Mouse (Mus musculus) adrenal gland, adult 8-10 months (tissue): Measurements from ENCODE around the gene Aes. TPM values are rescaled to one million over a fixed set of nuclear protein-coding genes. Genes with fewer than 3 reads are reported as not detected.

Experiments used
- DNase-seq: peaks from one replicate; pipeline ENCODE4 v3.0.0; 2022
- total RNA-seq, 4 experiments: library from RNA; stranded (reverse); gene quantifications; 2 replicates each; pipeline ENCODE4 v1.2.4; 2022

The Aes gene
- total RNA-seq, 4 experiments from 2014 or later: 989 to 1,424 (median 1,166) TPM

DNA sequence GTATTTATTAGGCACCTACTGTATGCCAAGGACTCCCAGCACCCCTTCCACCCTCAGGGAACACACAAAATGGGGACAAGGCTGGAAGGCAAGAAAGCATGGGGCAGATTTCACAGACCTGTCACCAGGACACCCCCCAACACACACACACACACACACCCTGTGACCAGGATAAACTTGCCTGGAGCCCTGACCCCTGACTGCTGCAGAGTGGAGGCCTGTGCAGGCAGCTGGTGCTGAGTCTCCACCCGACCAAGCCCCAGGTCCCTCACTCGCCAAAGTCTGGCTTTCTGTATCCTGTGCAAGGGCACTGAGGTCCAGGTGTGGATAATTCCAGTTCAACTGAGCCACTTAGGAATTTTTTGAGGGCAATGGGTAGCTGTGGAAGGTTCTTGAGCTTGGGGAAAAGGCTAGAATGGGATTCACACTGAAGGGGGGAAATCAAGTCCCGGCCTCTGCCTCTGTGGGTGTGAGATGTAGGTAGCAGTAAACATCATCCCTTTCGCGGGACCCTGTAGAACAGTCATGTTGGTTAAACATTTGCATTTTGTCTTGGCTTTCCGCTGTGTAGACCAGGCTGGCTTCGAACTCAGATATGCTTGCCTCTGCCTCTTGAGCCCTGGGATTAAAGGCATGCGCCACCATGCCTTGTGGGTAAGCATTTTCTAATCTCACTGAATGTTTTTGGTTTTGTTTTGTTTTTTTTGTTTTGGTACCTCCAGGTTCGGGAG, 10.4 kb downstream of the Aes start:
- DNase-seq: no peak

- no peak for DNase-seq
Measured at GRCm38 (mm10) chr10:81570238-81570800, 11.0 kb downstream of the Aes start.

DNA sequence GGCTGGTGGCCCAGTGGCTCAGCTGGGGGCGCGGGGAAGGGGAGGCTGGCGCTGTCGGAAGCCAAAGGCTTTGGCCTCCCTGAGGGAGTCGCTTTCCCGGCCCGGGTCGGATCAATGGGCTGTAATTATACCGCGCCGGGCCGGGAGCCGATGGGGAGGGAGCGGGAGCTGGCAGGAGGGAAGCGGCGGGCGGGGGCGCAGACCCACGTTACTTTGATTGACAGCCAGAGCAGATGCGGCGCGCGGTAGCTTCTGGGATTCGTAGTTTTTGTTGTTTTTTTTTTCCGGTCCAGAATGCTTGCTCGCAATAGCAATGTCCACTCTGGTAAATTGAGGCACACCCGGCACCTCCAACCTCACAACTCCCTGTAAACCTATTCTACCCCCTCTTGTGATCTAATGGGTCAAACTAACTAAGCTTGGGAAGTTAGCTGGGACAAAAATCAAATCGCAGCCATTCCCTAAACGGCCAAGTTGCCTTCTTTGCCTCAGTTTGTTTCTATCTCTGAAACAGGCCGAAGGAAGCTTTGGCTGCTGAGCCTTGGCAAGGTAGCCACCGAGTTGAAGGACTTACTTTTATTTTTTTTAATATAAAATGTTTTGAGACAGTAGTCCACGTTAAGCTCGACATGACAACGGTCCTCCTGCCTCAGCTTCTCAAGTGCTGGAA, 11.7 kb downstream of the Aes start:
- DNase-seq: peak; percentile 90

DNA sequence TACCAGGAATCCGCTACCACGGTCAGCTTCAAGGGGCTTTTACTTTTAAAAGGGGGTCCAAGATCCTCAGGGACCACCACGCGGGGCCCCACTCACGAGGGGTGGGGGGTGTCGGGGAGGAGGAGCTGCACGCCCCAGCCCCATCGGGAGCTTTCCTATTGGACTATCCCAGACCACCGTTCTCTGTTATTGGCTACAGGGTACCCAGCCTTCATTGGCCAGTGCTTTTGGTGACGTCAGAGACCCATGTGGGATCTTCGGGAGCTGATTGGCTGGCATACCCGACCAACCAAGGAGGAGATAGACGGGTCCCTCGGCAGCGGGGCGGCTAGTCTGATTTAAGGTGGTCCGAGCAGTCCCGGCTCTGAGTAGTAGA, 12.2 kb downstream of the Aes start:
- DNase-seq: peak; percentile 99

DNA sequence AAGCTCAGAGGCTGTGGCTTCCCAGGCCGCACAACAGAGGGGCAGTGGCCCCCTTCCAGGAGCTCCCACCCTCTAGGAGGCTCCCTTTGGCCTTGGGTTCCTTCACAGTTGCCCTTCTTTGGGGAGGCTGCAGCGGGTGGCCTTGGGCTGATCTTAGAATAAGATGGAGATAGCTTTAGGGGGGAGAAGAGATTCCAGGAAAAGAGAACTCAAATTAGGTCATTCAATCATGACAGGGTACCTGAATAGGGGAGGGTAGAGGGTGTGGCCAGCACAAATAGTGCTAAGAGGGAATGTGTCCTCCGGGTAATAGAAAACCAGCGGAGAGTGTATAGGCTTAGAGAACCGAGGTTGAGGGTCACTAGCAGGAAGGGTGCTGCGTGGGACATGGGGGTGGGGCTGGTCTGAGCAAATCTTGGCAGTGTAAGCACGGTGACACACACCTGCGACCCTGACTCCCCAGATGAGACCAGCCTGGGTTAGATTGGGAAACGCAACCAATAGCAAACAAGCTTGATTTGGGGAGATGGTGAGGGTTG, 12.9 kb downstream of the Aes start:
- DNase-seq: peak; percentile 73

GRCm38 (mm10) chr10:81572975-81573374, 13.7 kb downstream of the Aes start:
- peak; percentile 15 for DNase-seq

- DNase-seq: peak; percentile 40
Measured at GRCm38 (mm10) chr10:81574081-81575056, 15.1 kb downstream of the Aes start, which contains the start of gene Tle2. Gene Tle2 (plus strand): TSS chr10:81574561.

DNA sequence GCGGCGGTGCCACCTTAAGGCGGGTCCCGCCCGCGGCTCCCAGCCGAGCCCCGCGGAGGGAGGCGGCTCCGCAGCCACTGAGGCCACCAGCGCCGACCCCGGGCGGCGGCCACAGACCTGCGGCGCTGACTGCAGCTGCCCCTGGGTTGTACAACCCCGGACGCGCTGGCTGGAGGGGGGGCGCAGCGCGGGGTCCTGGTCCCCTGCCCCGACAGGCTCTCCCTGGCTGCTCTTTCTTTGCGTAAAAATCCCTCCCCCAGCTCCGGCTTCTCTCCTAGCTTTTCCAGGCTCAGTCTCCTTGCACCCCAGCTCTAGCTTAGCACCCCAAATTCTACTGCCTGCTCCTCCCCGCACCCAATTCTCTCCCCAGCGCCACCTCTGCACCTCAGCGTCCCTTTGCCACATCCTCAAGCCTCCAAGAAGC, 15.9 kb downstream of the Aes start:
- peak; percentile 36 for DNase-seq

- DNase-seq: peak; percentile 40
Measured at GRCm38 (mm10) chr10:81575695-81576094, 16.4 kb downstream of the Aes start.

DNA sequence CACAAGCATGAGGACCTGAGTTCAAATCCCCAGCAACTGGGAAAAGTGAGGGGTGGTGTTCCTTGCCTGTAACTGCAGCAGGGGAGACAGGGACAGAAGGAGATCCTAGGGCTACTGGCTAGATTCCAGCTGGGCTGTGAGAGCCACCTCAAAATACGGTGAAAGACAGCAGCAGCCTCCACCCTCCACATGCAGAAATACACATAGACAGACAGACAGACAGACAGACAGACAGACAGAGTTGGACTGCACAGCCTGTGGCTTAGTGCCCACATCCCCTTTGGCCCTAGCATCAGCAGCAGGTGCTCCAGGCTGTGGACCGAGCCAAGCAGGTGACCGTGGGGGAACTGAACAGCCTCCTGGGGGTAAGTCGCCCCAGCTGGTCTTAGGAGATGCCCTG, 20.7 kb downstream of the Aes start:
- no peak for DNase-seq

- DNase-seq: no peak
Measured at GRCm38 (mm10) chr10:81580441-81581070, 21.3 kb downstream of the Aes start.

DNA sequence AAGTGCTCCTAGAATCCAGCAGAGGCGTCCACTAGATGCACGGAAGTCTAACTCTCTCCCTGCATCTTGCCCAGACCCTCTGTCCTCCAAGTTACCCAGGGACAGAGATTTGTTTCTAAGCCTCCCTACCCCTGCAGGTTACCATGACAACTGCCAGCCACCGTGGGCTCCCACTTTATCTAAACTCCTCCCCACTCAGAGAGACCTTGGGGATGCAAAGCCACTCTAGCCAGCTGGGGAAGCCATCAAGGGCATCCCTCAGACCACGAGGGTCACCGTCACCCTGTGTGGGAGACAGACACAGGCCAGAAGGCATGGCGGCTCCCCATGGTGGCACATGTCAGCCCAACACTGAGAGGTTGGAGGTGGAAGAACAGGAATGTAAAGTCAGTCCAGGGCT, 24.1 kb downstream of the Aes start:
- DNase-seq: no peak

DNA sequence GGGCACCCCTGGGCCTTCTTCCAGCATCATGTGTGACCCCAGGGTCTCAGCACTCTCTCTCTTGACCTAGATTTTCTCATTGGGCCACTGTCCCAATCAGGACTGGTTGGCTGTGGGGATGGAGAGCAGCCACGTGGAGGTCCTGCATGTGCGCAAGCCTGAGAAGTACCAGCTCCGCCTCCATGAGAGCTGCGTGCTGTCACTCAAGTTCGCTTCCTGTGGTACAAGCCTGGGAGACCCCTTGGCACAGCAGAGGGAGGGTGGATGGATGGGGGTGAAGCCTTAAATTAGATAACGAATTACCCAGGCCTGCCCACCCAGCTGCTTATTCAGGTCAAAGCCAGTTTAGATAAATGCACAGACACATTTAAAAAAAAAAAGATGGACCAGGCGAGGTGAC, 29.5 kb downstream of the Aes start:
- no peak for DNase-seq

DNA sequence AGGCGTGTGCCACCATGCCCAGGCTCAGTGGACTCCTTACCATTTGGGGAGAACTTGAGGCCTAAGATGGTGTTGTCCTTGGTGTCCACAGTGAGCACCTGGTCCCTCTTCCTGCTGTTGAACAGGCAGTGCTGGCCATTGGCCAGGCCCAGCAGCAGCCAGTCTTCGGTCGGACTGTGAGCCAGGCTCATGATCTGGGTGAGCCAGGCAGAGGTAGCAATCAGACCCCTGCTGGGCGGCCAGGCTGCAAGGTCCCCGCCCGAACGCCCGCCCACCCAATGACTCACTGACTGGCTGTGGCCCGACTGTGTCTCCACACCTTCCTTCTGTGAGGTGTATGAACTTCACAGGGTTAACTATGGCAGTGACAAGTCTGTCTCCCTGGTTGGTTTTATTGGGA, 32.6 kb downstream of the Aes start:
- no peak for DNase-seq

DNA sequence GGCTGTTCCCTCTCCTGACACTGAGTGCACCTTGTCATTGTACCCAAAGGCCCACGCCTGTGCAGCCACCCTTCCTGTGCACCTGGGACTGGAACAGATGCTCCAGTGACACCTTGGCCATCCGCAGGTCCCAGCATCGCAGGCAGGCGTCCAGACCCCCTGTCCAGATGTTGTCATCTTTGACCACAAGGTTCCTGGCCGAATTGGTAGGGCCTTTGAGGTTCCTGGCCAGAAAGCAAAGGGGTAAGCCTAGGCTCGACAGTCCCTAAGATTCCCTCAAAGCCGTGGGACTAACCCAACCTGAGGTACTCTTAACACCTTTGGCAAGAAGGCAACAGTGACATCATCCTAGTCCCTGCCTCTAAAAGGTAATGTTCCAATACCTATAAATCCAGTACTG, 33.3 kb downstream of the Aes start:
- DNase-seq: no peak

GRCm38 (mm10) chr10:81593223-81593622, 33.9 kb downstream of the Aes start:
- no peak for DNase-seq

DNA sequence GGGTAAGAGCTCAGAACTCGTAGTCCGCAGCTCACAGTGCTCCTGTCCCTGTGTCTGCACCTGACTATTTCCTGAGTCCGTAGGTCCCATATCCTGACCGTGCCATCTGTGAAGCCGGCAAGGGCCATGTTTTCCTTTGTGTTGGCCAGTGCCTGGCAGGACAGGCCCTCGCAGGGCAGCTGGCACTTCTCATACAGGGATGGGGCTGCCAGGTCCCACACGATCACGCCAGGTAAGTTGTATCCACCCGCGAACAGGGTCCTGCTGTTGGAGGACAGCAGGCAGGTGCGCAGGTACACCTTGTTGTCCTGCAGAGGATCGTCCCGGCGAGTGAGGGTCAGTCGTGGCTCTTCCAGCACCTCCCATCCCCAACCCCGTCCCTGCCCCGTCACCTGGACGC, 34.6 kb downstream of the Aes start:
- DNase-seq: no peak

- DNase-seq: no peak
Measured at GRCm38 (mm10) chr10:81595599-81595998, 36.3 kb downstream of the Aes start.

DNA sequence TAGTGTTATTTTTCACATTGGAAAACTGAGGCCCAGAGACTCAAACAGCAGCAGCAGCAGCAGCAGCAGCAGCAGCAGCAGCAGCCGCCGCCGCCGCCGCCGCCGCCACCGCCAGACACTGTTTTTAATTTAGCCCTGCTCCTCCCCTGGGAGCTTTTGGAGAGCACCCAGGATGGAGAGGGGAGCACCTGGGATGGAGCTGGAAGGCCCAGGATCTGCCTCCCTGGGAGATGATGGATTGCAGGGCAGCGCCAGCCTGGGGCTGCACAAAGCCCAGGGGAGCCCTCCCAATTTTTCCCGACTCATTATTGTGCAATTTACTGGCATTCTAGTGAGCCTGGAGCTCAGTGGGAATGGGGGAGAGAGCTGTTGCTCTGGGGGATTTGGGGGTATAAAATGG, 37.3 kb downstream of the Aes start:
- DNase-seq: no peak

GRCm38 (mm10) chr10:81597137-81597950, 38.1 kb downstream of the Aes start:
- DNase-seq: no peak

- no peak for DNase-seq
Measured at GRCm38 (mm10) chr10:81598342-81598741, 39.1 kb downstream of the Aes start.
